In genomic region chr13:101914691-101915541, GRCm38 (mm10) we compare ENCODE assay signal across 9 mouse cellular contexts.
DNase-seq lines count a peak whose midpoint lies in the region; ATAC-seq and TF ChIP-seq lines count a peak whose summit lies in the region.
"Had no signal": no experiment of that assay in that cellular context is flagged by ENCODE, and none has a peak within 500 bp of the region (broad histone marks: within the 10 kb centered on the region; RNA-seq: fewer than 3 reads in every experiment).

No protein-coding gene starts in this region.

- no peak for TF ChIP-seq POLR2A in kidney, adult 2 months (IDR thresholded peaks at IDR 0.05; ENCODE audit: low read depth, low read length)

- H3K4me2 ChIP-seq in kidney, embryonic 16.5 days (replicated peaks; ENCODE audit: low read depth, low read length), result no peak overlapping the region
- H3K4me2 ChIP-seq in liver, embryonic 15.5 days, result no peak overlapping the region

- 49% methylated on average over 5 of the region's 5 CpGs for WGBS in kidney, adult 2 months
- 54% methylated on average over 5 of the region's 5 CpGs for WGBS in kidney, embryonic 16.5 days
- WGBS in heart, embryonic 10.5 days, result 24% methylated on average over 5 of the region's 5 CpGs
- 38% methylated on average over 5 of the region's 5 CpGs for WGBS in liver, embryonic 15.5 days (ENCODE audit: insufficient replicate concordance)

- H3K4me3 ChIP-seq in kidney, adult 2 months (ENCODE audit: insufficient read depth, low read depth, low read length), result no peak overlapping the region
- no peak overlapping the region for H3K4me3 ChIP-seq in kidney, embryonic 16.5 days (ENCODE audit: low read length)
- no peak overlapping the region for H3K4me3 ChIP-seq in heart, embryonic 10.5 days
- no peak overlapping the region for H3K4me3 ChIP-seq in liver, embryonic 15.5 days (replicated peaks)

- peak; percentile 38 for DNase-seq in kidney, adult 2 months
- DNase-seq in heart, embryonic 10.5 days (ENCODE audit: low spot score), result no peak
- peak; percentile 43 for DNase-seq in yolk sac, embryonic 10.5 days (ENCODE audit: low spot score)
- DNase-seq in cerebellum, adult 18-20 months, result no peak

- H3K27me3 ChIP-seq in kidney, adult 2 months (replicated peaks; ENCODE audit: control insufficient read depth, insufficient read depth, low read length), result no peaks in the 10 kb centered on the region
- no peaks in the 10 kb centered on the region for H3K27me3 ChIP-seq in kidney, embryonic 16.5 days (ENCODE audit: insufficient read depth, low read length)
- no peaks in the 10 kb centered on the region for H3K27me3 ChIP-seq in heart, embryonic 10.5 days (ENCODE audit: insufficient read depth, poor library complexity, severe bottlenecking)
- no peaks in the 10 kb centered on the region for H3K27me3 ChIP-seq in liver, embryonic 15.5 days
- H3K27me3 ChIP-seq: Patski had no signal

- no peaks in the 10 kb centered on the region for H3K9me3 ChIP-seq in kidney, embryonic 16.5 days (ENCODE audit: low read length)
- H3K9me3 ChIP-seq in heart, embryonic 10.5 days, result no peaks in the 10 kb centered on the region
- no peaks in the 10 kb centered on the region for H3K9me3 ChIP-seq in liver, embryonic 15.5 days (replicated peaks)

- peaks cover 17% of the 10 kb centered on the region for H3K4me1 ChIP-seq in kidney, adult 2 months (ENCODE audit: control insufficient read depth, insufficient read depth, low read length)
- H3K4me1 ChIP-seq in kidney, embryonic 16.5 days (ENCODE audit: insufficient read depth, low read length), result peaks cover 9% of the 10 kb centered on the region; the same call in 1 of the 2 replicates
- peaks cover 26% of the 10 kb centered on the region for H3K4me1 ChIP-seq in heart, embryonic 10.5 days
- H3K4me1 ChIP-seq in liver, embryonic 15.5 days (replicated peaks), result peaks cover 9% of the 10 kb centered on the region

- ATAC-seq in kidney, embryonic 16.5 days (ENCODE audit: low FRiP score, low TSS enrichment), result no peak
- peak; percentile 31; the same call in 1 of the 2 replicates for ATAC-seq in common myeloid progenitor, adult 5-6 weeks (replicated peaks; ENCODE audit: low read depth, poor library complexity, severe bottlenecking)
- no peak for ATAC-seq in liver, embryonic 15.5 days (ENCODE audit: insufficient read depth)
- ATAC-seq in erythroblast, adult 5-6 weeks (replicated peaks; ENCODE audit: low FRiP score, poor library complexity, severe bottlenecking), result no peak
- ATAC-seq: Patski had no signal

- TF ChIP-seq CTCF in kidney, adult 2 months (conservative IDR thresholded peaks at IDR 0.05; ENCODE audit: insufficient read depth, insufficient read length, low read depth, low read length), result no peak

- H3K27ac ChIP-seq in kidney, adult 2 months (ENCODE audit: insufficient read depth, low read depth, low read length), result no peak overlapping the region
- H3K27ac ChIP-seq in kidney, embryonic 16.5 days (ENCODE audit: low read length), result no peak overlapping the region; the same call in 1 of the 2 replicates
- peak overlapping the region; percentile 56; the same call in 1 of the 2 replicates for H3K27ac ChIP-seq in heart, embryonic 10.5 days
- H3K27ac ChIP-seq in liver, embryonic 15.5 days (replicated peaks), result peak overlapping the region; percentile 67

- H3K36me3 ChIP-seq in kidney, adult 2 months (ENCODE audit: control insufficient read depth, insufficient read depth, low read length), result no peaks in the 10 kb centered on the region
- no peaks in the 10 kb centered on the region for H3K36me3 ChIP-seq in kidney, embryonic 16.5 days (ENCODE audit: insufficient read depth, low read length)
- no peaks in the 10 kb centered on the region for H3K36me3 ChIP-seq in heart, embryonic 10.5 days
- no peaks in the 10 kb centered on the region for H3K36me3 ChIP-seq in liver, embryonic 15.5 days (replicated peaks)

- no peak overlapping the region for H3K9ac ChIP-seq in kidney, embryonic 16.5 days (replicated peaks; ENCODE audit: low read length)
- no peak overlapping the region for H3K9ac ChIP-seq in liver, embryonic 15.5 days

Comparison
In these comparisons a context has a peak if more than half of its experiments do, and no peak if none do; other contexts are left out.
1. DNase-seq: peak in kidney, adult 2 months (single experiment) and yolk sac, embryonic 10.5 days (single experiment); none in heart, embryonic 10.5 days (single experiment) and cerebellum, adult 18-20 months (0 of 2).
2. H3K27ac ChIP-seq: peak in heart, embryonic 10.5 days (single experiment) and liver, embryonic 15.5 days (single experiment); none in kidney, adult 2 months (single experiment) and kidney, embryonic 16.5 days (single experiment).